Mouse (Mus musculus) CH12.LX (cell line): ENCODE measurements at regions not wholly inside any gene's neighbourhood (a gene's known extent, or its start where the extent isn't known, plus 50 kb on each side); places are given as distances from the start of the nearest gene placed in this dataset.

Experiments
- DNase-seq: peaks from one replicate; pipeline ENCODE4 v3.0.0-alpha.2; 2013; ENCODE audit errors: extremely low read depth
- H3K27ac ChIP-seq: 2 replicates; pipeline ENCODE4 v1.5.1; 2012; ENCODE audit warnings: low read depth, mild to moderate bottlenecking, control low read depth, moderate library complexity; ENCODE audit not compliant: insufficient read depth
- H3K27me3 ChIP-seq: replicated peaks from 2 replicates; pipeline ENCODE3; 2012; ENCODE audit warnings: inconsistent platforms
- H3K36me3 ChIP-seq, 2 experiments: replicated peaks in 1 of 2; 2 replicates each; pipeline versions ENCODE3 to v1.6.1; 2012; ENCODE audit warnings: inconsistent platforms in 1 of 2, low read length in 1 of 2, mild to moderate bottlenecking in 1 of 2, mixed read lengths in 1 of 2, moderate library complexity in 1 of 2; ENCODE audit not compliant: control insufficient read depth in 1 of 2, insufficient read depth in 1 of 2
- H3K4me1 ChIP-seq, 2 experiments: 2 replicates each; pipeline ENCODE4 v1.6.1; 2012; ENCODE audit warnings: inconsistent platforms in 1 of 2, moderate library complexity in 1 of 2; ENCODE audit not compliant: insufficient read depth in 2 of 2, control insufficient read depth in 1 of 2
- H3K4me2 ChIP-seq: 2 replicates; pipeline ENCODE4 v1.6.1; 2012; ENCODE audit warnings: low read depth, mild to moderate bottlenecking, control low read depth; ENCODE audit not compliant: poor library complexity, insufficient read depth, severe bottlenecking
- H3K4me3 ChIP-seq, 3 experiments: fragments of 150-350 bp in 1 of 3; sonication (generic) in 1 of 3; replicated peaks in 1 of 3; 2 replicates each; pipeline versions ENCODE3 to v1.5.1; 2011 to 2012; ENCODE audit warnings: low read depth in 2 of 3, low read length in 2 of 3, mild to moderate bottlenecking in 2 of 3, moderate library complexity in 2 of 3, control low read depth in 1 of 3, improper control_type of control experiment in 1 of 3, inconsistent platforms in 1 of 3, mixed read lengths in 1 of 3; ENCODE audit not compliant: poor library complexity in 1 of 3
- H3K79me2 ChIP-seq: replicated peaks from 2 replicates; pipeline ENCODE4 v1.6.1; 2012; ENCODE audit warnings: mild to moderate bottlenecking, moderate library complexity; ENCODE audit not compliant: control insufficient read depth, poor library complexity, insufficient read depth, severe bottlenecking; ENCODE audit errors: extremely low read depth
- H3K9ac ChIP-seq: 2 replicates; pipeline ENCODE4 v1.6.1; 2012; ENCODE audit warnings: low read depth, mild to moderate bottlenecking, control low read depth, moderate library complexity; ENCODE audit not compliant: insufficient read depth
- H3K9me3 ChIP-seq: replicated peaks from 2 replicates; pipeline ENCODE3; 2012; ENCODE audit warnings: low read length, inconsistent platforms, mixed read lengths
- BHLHE40 ChIP-seq: IDR thresholded peaks from 2 replicates; pipeline ENCODE4 v1.6.1; 2011; ENCODE audit warnings: mild to moderate bottlenecking, low read depth, low read length, improper control_type of control experiment
- CHD1 ChIP-seq: IDR thresholded peaks from 2 replicates; pipeline ENCODE4 v1.6.1; 2012; ENCODE audit warnings: low read depth, low read length, improper control_type of control experiment, inconsistent platforms
- CHD2 ChIP-seq: IDR thresholded peaks from 2 replicates; pipeline ENCODE4 v1.6.1; 2011; ENCODE audit warnings: low read length, improper control_type of control experiment
- EP300 ChIP-seq: IDR thresholded peaks from 2 replicates; pipeline ENCODE4 v1.6.1; 2011; ENCODE audit warnings: low read length, improper control_type of control experiment
- ETS1 ChIP-seq: conservative IDR thresholded peaks from 2 replicates; pipeline ENCODE4 v1.6.1; 2012; ENCODE audit warnings: low read depth, mild to moderate bottlenecking, inconsistent platforms, low read length, improper control_type of control experiment, moderate library complexity
- GABPA ChIP-seq: IDR thresholded peaks from 2 replicates; pipeline ENCODE4 v1.6.1; 2012; ENCODE audit warnings: low read depth, low read length, improper control_type of control experiment, inconsistent platforms; ENCODE audit not compliant: insufficient replicate concordance
- HCFC1 ChIP-seq: IDR thresholded peaks from 2 replicates; pipeline ENCODE4 v1.6.1; 2012; ENCODE audit warnings: low read depth, mild to moderate bottlenecking, inconsistent platforms, low read length, improper control_type of control experiment
- IRF4 ChIP-seq: IDR thresholded peaks from 2 replicates; pipeline ENCODE4 v1.6.1; 2014; ENCODE audit warnings: low read depth, mild to moderate bottlenecking, inconsistent platforms, low read length, improper control_type of control experiment
- JUN ChIP-seq: IDR thresholded peaks from 2 replicates; pipeline ENCODE4 v1.6.1; 2011; ENCODE audit warnings: low read depth, mild to moderate bottlenecking, low read length, improper control_type of control experiment, moderate library complexity; ENCODE audit not compliant: insufficient read depth
- MAX ChIP-seq: IDR thresholded peaks from 2 replicates; pipeline ENCODE4 v1.6.1; 2011; ENCODE audit warnings: low read length, improper control_type of control experiment
- MXI1 ChIP-seq: IDR thresholded peaks from 2 replicates; pipeline ENCODE4 v1.6.1; 2011; ENCODE audit warnings: mild to moderate bottlenecking, low read depth, low read length, improper control_type of control experiment
- MYC ChIP-seq: IDR thresholded peaks from 2 replicates; pipeline ENCODE4 v1.6.1; 2011; ENCODE audit warnings: low read depth, mild to moderate bottlenecking, improper control_type of control experiment, low read length
- NELFE ChIP-seq: IDR thresholded peaks from 2 replicates; pipeline ENCODE4 v1.6.1; 2011; ENCODE audit warnings: low read depth, low read length, improper control_type of control experiment
- PAX5 ChIP-seq: IDR thresholded peaks from 2 replicates; pipeline ENCODE4 v1.6.1; 2012; ENCODE audit warnings: low read length, inconsistent platforms, mixed read lengths
- POLR2AphosphoS2 ChIP-seq: IDR thresholded peaks from 2 replicates; pipeline ENCODE4 v1.6.1; 2011; ENCODE audit warnings: low read depth, low read length, improper control_type of control experiment
- RAD21 ChIP-seq: IDR thresholded peaks from 2 replicates; pipeline ENCODE4 v1.6.1; 2011; ENCODE audit warnings: low read depth, mild to moderate bottlenecking, low read length, improper control_type of control experiment, moderate library complexity
- RCOR1 ChIP-seq: conservative IDR thresholded peaks from 2 replicates; pipeline ENCODE4 v1.6.1; 2012; ENCODE audit warnings: low read depth, mild to moderate bottlenecking, inconsistent platforms, low read length, improper control_type of control experiment
- SIN3A ChIP-seq: IDR thresholded peaks from 2 replicates; pipeline ENCODE4 v1.6.1; 2012; ENCODE audit warnings: low read length, improper control_type of control experiment, inconsistent platforms
- SMC3 ChIP-seq: IDR thresholded peaks from 2 replicates; pipeline ENCODE4 v1.6.1; 2011; ENCODE audit warnings: low read depth, low read length, improper control_type of control experiment
- TBP ChIP-seq: conservative IDR thresholded peaks from 2 replicates; pipeline ENCODE4 v1.6.1; 2011; ENCODE audit warnings: low read depth, low read length, improper control_type of control experiment
- TCF12 ChIP-seq: IDR thresholded peaks from 2 replicates; pipeline ENCODE4 v1.6.1; 2014; ENCODE audit warnings: low read depth, mild to moderate bottlenecking, inconsistent platforms, low read length, improper control_type of control experiment
- UBTF ChIP-seq: IDR thresholded peaks from 2 replicates; pipeline ENCODE4 v1.6.1; 2012; ENCODE audit warnings: low read depth, mild to moderate bottlenecking, inconsistent platforms, low read length, improper control_type of control experiment, moderate library complexity
- USF2 ChIP-seq: conservative IDR thresholded peaks from 2 replicates; pipeline ENCODE4 v1.6.1; 2011; ENCODE audit warnings: low read depth, low read length, improper control_type of control experiment
- ZKSCAN1 ChIP-seq: IDR thresholded peaks from 2 replicates; pipeline ENCODE4 v1.6.1; 2012; ENCODE audit warnings: low read depth, inconsistent platforms, low read length, improper control_type of control experiment, borderline replicate concordance
- ZMIZ1 ChIP-seq: IDR thresholded peaks from 2 replicates; pipeline ENCODE4 v1.6.1; 2012; ENCODE audit warnings: low read depth, mild to moderate bottlenecking, inconsistent platforms, low read length, improper control_type of control experiment
- ZNF384 ChIP-seq: IDR thresholded peaks from 2 replicates; pipeline ENCODE4 v1.6.1; 2012; ENCODE audit warnings: low read depth, low read length, improper control_type of control experiment, inconsistent platforms
- dilution Hi-C: fragments of 300-500 bp; cut with MboI; formaldehyde crosslinking; loops from 2 replicates; pipeline ENCODE4 v1.14.3; 2020; ENCODE audit warnings: low sequenced_read_pairs; ENCODE audit not compliant: extremely low pct_unique_long_range_greater_than_20kb, extremely low pct_ligation_motif_present
- in situ Hi-C: fragments of 300-500 bp; cut with MboI; formaldehyde crosslinking; loops from 3 replicates; pipeline ENCODE4 v1.14.3; 2019; ENCODE audit warnings: low sequenced_read_pairs, low pct_ligation_motif_present, low pct_unique_long_range_greater_than_20kb, mixed read lengths

- H3K79me2 ChIP-seq, result no peaks in the 10 kb centered on the region
- H3K27ac ChIP-seq, result no peak overlapping the region
- no peaks in the 10 kb centered on the region for H3K36me3 ChIP-seq
- no peaks in the 10 kb centered on the region for H3K27me3 ChIP-seq
- no peak overlapping the region for H3K4me2 ChIP-seq
- dilution Hi-C loops, result no loop called here
- in situ Hi-C loops, result no loop called here
- no peak for TF ChIP-seq JUN
- no peak for TF ChIP-seq ZMIZ1
- no peak for TF ChIP-seq PAX5
- TF ChIP-seq MYC, result no peak
- TF ChIP-seq, all 38 proteins: peak for 0
- Histone ChIP-seq H3K9me3 (no peaks in the 10 kb centered on the region), H3K4me1 (peaks cover 10 to 43% of the 10 kb centered on the region in 2 experiments; a peak in 3 of 4 replicates), H3K4me3 (no peak overlapping the region), H3K9ac (no peak overlapping the region)
- DNase-seq, result no peak
Measured at GRCm38 (mm10) chr11:104058600-104058999, 74.1 kb upstream of the Crhr1 start.

- Histone ChIP-seq H3K4me2 (no peak overlapping the region), H3K9ac (no peak overlapping the region), H3K27me3 (no peaks in the 10 kb centered on the region), H3K27ac (no peak overlapping the region), H3K9me3 (no peaks in the 10 kb centered on the region), H3K4me1 (peaks cover 10 to 48% of the 10 kb centered on the region in 2 experiments; a peak in 3 of 4 replicates), H3K79me2 (no peaks in the 10 kb centered on the region), H3K36me3 (no peaks in the 10 kb centered on the region), H3K4me3 (no peak overlapping the region)
- no peak for DNase-seq
- TF ChIP-seq CHD2 (no peak), IRF4 (no peak), BHLHE40 (no peak), CHD1 (no peak), MAX (no peak), MYC (no peak), ZKSCAN1 (no peak), PAX5 (no peak), USF2 (no peak), GABPA (no peak), NELFE (no peak)
- in situ Hi-C loops, result no loop called here
- dilution Hi-C loops, result no loop called here
Measured at GRCm38 (mm10) chr11:104059085-104059484, 73.6 kb upstream of the Crhr1 start.

GRCm38 (mm10) chr11:104061361-104061760 lies 71.3 kb upstream of the Crhr1 start:
- H3K9me3 ChIP-seq, result no peaks in the 10 kb centered on the region
- peak; percentile 75 for DNase-seq
- no peaks in the 10 kb centered on the region for H3K36me3 ChIP-seq
- in situ Hi-C loops (no loop called here), dilution Hi-C loops (no loop called here)
- no peak overlapping the region for H3K4me2 ChIP-seq
- H3K9ac ChIP-seq, result no peak overlapping the region
- H3K4me3 ChIP-seq, result no peak overlapping the region
- H3K79me2 ChIP-seq, result no peaks in the 10 kb centered on the region
- H3K4me1 ChIP-seq, result peaks cover 11 to 57% of the 10 kb centered on the region in 2 experiments
- H3K27ac ChIP-seq, result no peak overlapping the region
- no peaks in the 10 kb centered on the region for H3K27me3 ChIP-seq
- no peak for TF ChIP-seq MXI1
- TF ChIP-seq USF2, result no peak
- no peak for TF ChIP-seq TBP
- TF ChIP-seq ZNF384, result no peak
- peak; percentile 60 for TF ChIP-seq EP300
- TF ChIP-seq RAD21, result no peak
- peak; percentile 55 for TF ChIP-seq TCF12
- TF ChIP-seq RCOR1, result no peak
- no peak for TF ChIP-seq UBTF
- peak; percentile 50 for TF ChIP-seq ETS1
- no peak for TF ChIP-seq SMC3
- TF ChIP-seq PAX5, result no peak
- TF ChIP-seq BHLHE40, result no peak; the same call in 1 of the 2 replicates
- TF ChIP-seq ZMIZ1, result no peak
- TF ChIP-seq HCFC1, result no peak
- TF ChIP-seq POLR2AphosphoS2, result no peak
- 0 out of 2 replicates have a peak, but pooled peaks have one; percentile 23 for TF ChIP-seq SIN3A
- TF ChIP-seq ZKSCAN1, result no peak
